Mouse (Mus musculus): ENCODE data around the gene Cuedc1. TPM values are rescaled to one million over a fixed set of nuclear protein-coding genes. Genes with fewer than 3 reads are reported as not detected.

The Cuedc1 gene
- polyA plus RNA-seq, 1 experiment from 2014 or later = 27.1 TPM

DNA sequence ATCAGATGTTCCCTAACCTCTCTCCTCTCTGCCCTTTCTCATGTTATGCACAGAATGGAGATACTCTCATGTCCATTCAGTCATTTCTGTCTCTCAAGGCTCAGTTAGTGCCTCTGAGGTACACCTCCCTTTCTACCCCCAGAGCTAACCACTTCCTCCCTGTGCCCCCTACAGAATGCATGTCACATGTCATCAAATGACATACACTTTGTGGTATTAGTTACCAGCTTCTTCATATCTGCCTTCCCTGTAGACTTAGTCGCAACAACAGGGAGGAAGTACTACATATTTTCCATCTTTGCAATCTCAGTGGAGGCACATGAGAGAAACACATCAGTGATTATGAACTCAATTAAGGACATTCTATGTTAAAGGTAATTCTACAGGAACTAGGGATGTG, 5.9 kb upstream of the Cuedc1 start:
- Histone ChIP-seq H3K9me3 (no peaks in the 10 kb centered on the region), H3K4me1 (replicated peaks) (peaks cover 32% of the 10 kb centered on the region), H3K36me3 (0 out of 2 replicates have a peak, but pooled peaks cover 5% of the 10 kb centered on the region), H3K27me3 (ENCODE audit: insufficient read depth, poor library complexity, severe bottlenecking) (peaks cover 3% of the 10 kb centered on the region), H3K27ac (no peak overlapping the region), H3K4me3 (no peak overlapping the region)
- WGBS = 90% methylated on average over 1 of the region's 1 CpGs
- no peak for DNase-seq (ENCODE audit: low spot score)

DNA sequence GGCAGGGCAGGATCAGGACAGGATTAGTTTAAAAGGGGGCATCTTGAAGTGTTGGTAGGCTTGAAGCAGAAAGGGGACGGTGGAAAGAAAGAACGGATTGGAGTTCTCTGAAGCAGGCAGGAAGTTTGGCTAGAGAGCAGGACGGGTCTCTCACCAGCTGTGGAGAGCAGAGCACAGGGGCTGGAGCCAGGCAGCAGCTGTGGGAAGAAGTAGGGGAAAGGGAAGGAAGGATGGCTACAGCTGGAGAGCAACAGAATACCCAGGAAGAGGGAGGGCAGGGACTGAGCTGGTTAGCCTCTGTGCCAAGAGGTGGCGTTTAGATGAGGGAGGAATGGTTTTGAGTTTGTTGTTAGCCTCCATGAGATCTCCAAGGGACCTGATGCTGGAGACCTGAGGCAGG, 685 bp upstream of the Cuedc1 start:
- Histone ChIP-seq H3K9me3 (no peaks in the 10 kb centered on the region), H3K27ac (peak overlapping the region; percentile 100), H3K36me3 (peaks cover 11% of the 10 kb centered on the region), H3K27me3 (ENCODE audit: insufficient read depth, poor library complexity, severe bottlenecking) (peaks cover 13% of the 10 kb centered on the region), H3K4me3 (peak overlapping the region; percentile 97; the same call in 1 of the 2 replicates), H3K4me1 (replicated peaks) (peaks cover 56% of the 10 kb centered on the region)
- DNase-seq (ENCODE audit: low spot score) = no peak
- WGBS = 20% methylated on average over 4 of the region's 4 CpGs

GRCm38 (mm10) chr11:88098787-88099598, 1.1 kb downstream of the Cuedc1 start:
- under 1% methylated on average over 89 of the region's 95 CpGs for WGBS
- Histone ChIP-seq H3K27me3 (ENCODE audit: insufficient read depth, poor library complexity, severe bottlenecking) (peaks cover 13% of the 10 kb centered on the region), H3K9me3 (no peaks in the 10 kb centered on the region), H3K4me3 (peak overlapping the region; percentile 97), H3K27ac (peak overlapping the region; percentile 100), H3K4me1 (replicated peaks) (peaks cover 67% of the 10 kb centered on the region), H3K36me3 (peaks cover 20% of the 10 kb centered on the region)
- peak; percentile 85 for DNase-seq (ENCODE audit: low spot score)

GRCm38 (mm10) chr11:88099599-88100023, 1.8 kb downstream of the Cuedc1 start:
- DNase-seq (ENCODE audit: low spot score) = peak; percentile 81
- Histone ChIP-seq H3K36me3 (peaks cover 26% of the 10 kb centered on the region), H3K4me3 (peak overlapping the region; percentile 97), H3K27ac (peak overlapping the region; percentile 100), H3K4me1 (replicated peaks) (peaks cover 73% of the 10 kb centered on the region), H3K27me3 (ENCODE audit: insufficient read depth, poor library complexity, severe bottlenecking) (peaks cover 13% of the 10 kb centered on the region), H3K9me3 (no peaks in the 10 kb centered on the region)
- WGBS = under 1% methylated on average over 38 of the region's 38 CpGs

DNA sequence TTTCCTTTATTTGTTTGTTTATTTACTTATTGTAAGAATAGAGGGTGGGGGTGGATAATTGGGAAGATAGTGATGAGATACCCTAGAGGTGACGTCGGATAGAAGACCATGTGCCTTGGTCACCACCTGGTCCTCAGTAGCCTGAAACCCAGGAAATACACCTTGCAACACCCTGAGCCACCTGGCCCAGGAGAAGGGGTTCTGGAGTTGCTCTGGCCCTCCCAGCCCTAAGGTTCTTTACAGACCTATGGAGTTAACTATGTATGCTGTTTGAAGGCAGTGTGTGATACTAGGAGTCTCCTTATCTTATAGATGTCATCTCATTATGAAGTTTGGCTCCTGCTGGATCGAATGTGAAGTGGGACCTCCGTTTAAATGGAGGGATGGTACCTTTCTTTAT, 2.3 kb downstream of the Cuedc1 start:
- Histone ChIP-seq H3K27ac (peak overlapping the region; percentile 100), H3K27me3 (ENCODE audit: insufficient read depth, poor library complexity, severe bottlenecking) (peaks cover 13% of the 10 kb centered on the region), H3K9me3 (no peaks in the 10 kb centered on the region), H3K4me1 (replicated peaks) (peaks cover 74% of the 10 kb centered on the region), H3K4me3 (peak overlapping the region; percentile 97), H3K36me3 (peaks cover 27% of the 10 kb centered on the region)
- 36% methylated on average over 4 of the region's 4 CpGs for WGBS
- no peak for DNase-seq (ENCODE audit: low spot score)

- H3K27me3 ChIP-seq (ENCODE audit: insufficient read depth, poor library complexity, severe bottlenecking) = no peaks in the 10 kb centered on the region
- no peak overlapping the region for H3K4me3 ChIP-seq
- H3K9me3 ChIP-seq = no peaks in the 10 kb centered on the region
- no peak overlapping the region for H3K27ac ChIP-seq
- WGBS = 88% methylated on average over 19 of the region's 19 CpGs
- no peak for DNase-seq (ENCODE audit: low spot score)
- H3K36me3 ChIP-seq = peaks cover 27% of the 10 kb centered on the region
- H3K4me1 ChIP-seq (replicated peaks) = peaks cover 82% of the 10 kb centered on the region
Measured at GRCm38 (mm10) chr11:88103214-88103941, 5.5 kb downstream of the Cuedc1 start.

GRCm38 (mm10) chr11:88105494-88106291, 7.8 kb downstream of the Cuedc1 start:
- no peaks in the 10 kb centered on the region for H3K27me3 ChIP-seq (ENCODE audit: insufficient read depth, poor library complexity, severe bottlenecking)
- no peak for DNase-seq (ENCODE audit: low spot score)
- H3K4me1 ChIP-seq (replicated peaks) = peaks cover 81% of the 10 kb centered on the region
- H3K36me3 ChIP-seq = peaks cover 27% of the 10 kb centered on the region
- H3K4me3 ChIP-seq = no peak overlapping the region
- 0 out of 2 replicates have a peak overlapping the region, but pooled peaks have one; percentile 41 for H3K27ac ChIP-seq
- 89% methylated on average over 6 of the region's 6 CpGs for WGBS
- no peaks in the 10 kb centered on the region for H3K9me3 ChIP-seq

GRCm38 (mm10) chr11:88106292-88106554, 8.4 kb downstream of the Cuedc1 start:
- Histone ChIP-seq H3K27me3 (ENCODE audit: insufficient read depth, poor library complexity, severe bottlenecking) (no peaks in the 10 kb centered on the region), H3K9me3 (no peaks in the 10 kb centered on the region), H3K4me1 (replicated peaks) (peaks cover 79% of the 10 kb centered on the region), H3K36me3 (peaks cover 23% of the 10 kb centered on the region), H3K4me3 (no peak overlapping the region), H3K27ac (0 out of 2 replicates have a peak overlapping the region, but pooled peaks have one; percentile 41)
- WGBS = 81% methylated on average over 8 of the region's 8 CpGs
- DNase-seq (ENCODE audit: low spot score) = no peak

DNA sequence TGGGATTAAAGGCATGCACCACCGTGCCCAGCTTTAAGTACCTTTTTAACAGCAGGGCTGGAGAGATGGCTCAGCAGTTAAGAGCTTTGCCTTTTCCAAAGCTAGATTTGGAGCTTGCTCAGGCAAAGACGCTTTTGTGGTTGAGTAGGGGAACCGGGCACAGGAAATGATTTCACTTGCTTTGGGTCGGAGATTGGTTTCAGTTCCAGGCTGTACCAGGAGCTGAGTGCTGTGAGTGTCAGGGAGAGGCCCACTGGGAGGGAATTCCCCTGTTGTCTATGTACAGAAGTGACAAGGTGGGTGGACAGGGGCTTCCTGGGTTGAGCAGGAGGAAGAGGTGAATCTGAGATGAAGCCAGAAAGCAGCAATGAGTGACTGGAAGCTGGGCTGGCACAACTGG, 9.5 kb downstream of the Cuedc1 start:
- H3K27ac ChIP-seq = peak overlapping the region; percentile 40; the same call in 1 of the 2 replicates
- H3K4me3 ChIP-seq = no peak overlapping the region
- no peak for DNase-seq (ENCODE audit: low spot score)
- peaks cover 80% of the 10 kb centered on the region for H3K4me1 ChIP-seq (replicated peaks)
- H3K9me3 ChIP-seq = no peaks in the 10 kb centered on the region
- H3K27me3 ChIP-seq (ENCODE audit: insufficient read depth, poor library complexity, severe bottlenecking) = no peaks in the 10 kb centered on the region
- WGBS = 87% methylated on average over 4 of the region's 4 CpGs
- peaks cover 14% of the 10 kb centered on the region; the same call in 1 of the 2 replicates for H3K36me3 ChIP-seq

DNA sequence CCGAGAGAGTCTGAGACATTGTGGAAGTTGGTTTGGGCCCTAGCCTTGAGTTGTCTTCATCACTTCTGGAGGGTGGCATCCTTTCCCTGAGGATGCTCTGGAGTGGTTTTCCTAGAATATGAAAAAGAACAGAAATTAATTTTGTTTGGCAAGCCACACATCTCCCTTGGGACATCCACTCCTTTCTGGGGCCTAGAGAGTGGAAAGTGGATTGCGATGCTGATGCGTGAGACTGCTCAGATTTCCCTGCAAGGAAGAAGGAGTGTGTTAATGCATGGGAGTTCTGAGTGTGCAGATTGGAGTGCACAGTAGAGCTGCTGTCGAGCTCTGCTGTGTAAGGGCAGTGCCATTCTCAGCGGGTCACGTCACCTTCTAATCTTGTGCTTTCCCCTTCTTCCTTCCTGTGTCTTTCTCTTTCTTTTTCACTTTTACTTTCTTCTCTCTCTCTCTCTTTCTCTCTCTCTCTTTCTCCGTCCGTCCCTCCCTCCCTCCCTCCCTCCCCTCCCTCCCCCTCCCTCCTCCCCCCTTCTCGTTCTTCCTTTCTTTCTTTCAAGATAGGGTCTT, 12.3 kb downstream of the Cuedc1 start:
- 78% methylated on average over 9 of the region's 9 CpGs for WGBS
- H3K4me1 ChIP-seq (replicated peaks) = peaks cover 91% of the 10 kb centered on the region

DNA sequence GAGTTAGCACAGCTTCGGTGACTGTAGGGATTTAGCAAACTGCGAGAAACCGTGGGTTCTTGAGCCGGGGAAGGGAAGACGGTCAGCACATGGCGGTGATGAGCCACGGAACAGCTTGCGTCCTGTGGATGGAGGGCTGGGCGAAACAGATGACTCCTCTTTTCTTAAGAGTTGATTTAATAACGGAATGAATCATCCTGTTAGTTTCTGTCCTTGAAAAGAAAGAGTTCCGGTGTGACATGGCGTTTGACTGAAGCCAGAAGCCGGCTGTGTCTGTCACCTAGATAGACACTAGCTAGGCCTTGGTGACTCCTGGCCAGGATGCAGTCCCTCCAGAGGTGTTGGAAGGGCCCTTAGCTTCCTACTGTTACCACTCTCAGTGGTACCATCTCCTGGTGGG, 14.2 kb downstream of the Cuedc1 start:
- DNase-seq (ENCODE audit: low spot score) = no peak
- Histone ChIP-seq H3K4me1 (replicated peaks) (peaks cover 92% of the 10 kb centered on the region), H3K27ac (peak overlapping the region; percentile 23; the same call in 1 of the 2 replicates)

More for the DNA sequence above, 12.3 kb downstream of the Cuedc1 start:
- Histone ChIP-seq H3K27ac (0 out of 2 replicates have a peak overlapping the region, but pooled peaks have one; percentile 0), H3K27me3 (ENCODE audit: insufficient read depth, poor library complexity, severe bottlenecking) (no peaks in the 10 kb centered on the region), H3K4me3 (no peak overlapping the region), H3K9me3 (no peaks in the 10 kb centered on the region), H3K36me3 (no peaks in the 10 kb centered on the region)
- DNase-seq (ENCODE audit: low spot score) = no peak

DNA sequence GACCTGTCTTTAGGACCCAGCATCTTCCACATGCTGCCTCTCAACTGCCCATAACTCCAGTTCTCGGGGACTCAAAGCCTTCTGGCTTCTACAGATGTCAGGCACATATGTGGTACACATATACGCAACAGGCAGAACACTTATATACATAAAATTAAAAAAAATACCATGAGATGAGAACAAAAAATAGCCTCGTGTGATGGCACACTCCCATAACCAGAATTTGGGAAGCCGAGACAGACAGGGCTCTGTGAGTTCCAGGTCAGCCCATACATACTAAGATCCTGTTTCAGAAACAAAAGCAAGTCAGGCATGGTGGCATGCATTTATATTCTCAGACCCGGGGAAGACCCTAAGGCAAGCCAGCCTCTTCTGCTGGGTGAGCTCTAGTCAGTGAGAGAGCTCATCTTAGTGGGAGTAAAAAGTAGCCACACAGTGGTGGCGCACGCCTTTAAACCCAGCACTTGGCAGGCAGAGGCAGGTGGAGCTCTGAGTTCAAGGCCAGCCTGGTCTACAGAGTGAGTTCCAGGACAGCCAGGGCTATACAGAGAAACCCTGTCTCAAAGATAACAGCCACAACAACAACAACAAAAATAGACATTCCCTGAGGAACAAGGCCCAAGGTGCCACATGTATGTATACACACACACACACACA, 14.9 kb downstream of the Cuedc1 start:
- Histone ChIP-seq H3K36me3 (no peaks in the 10 kb centered on the region), H3K9me3 (no peaks in the 10 kb centered on the region), H3K27ac (peak overlapping the region; percentile 57; the same call in 1 of the 2 replicates), H3K4me1 (replicated peaks) (peaks cover 93% of the 10 kb centered on the region), H3K27me3 (ENCODE audit: insufficient read depth, poor library complexity, severe bottlenecking) (no peaks in the 10 kb centered on the region), H3K4me3 (no peak overlapping the region)
- no peak for DNase-seq (ENCODE audit: low spot score)
- WGBS = 81% methylated on average over 7 of the region's 7 CpGs

More for the DNA sequence above, 14.2 kb downstream of the Cuedc1 start:
- no peaks in the 10 kb centered on the region for H3K36me3 ChIP-seq
- H3K4me3 ChIP-seq = no peak overlapping the region
- no peaks in the 10 kb centered on the region for H3K27me3 ChIP-seq (ENCODE audit: insufficient read depth, poor library complexity, severe bottlenecking)
- 57% methylated on average over 13 of the region's 13 CpGs for WGBS
- no peaks in the 10 kb centered on the region for H3K9me3 ChIP-seq

All from hindbrain, embryonic 10.5 days (tissue).